Mouse (Mus musculus): Measurements from ENCODE around the gene Gstp3. TPM values are rescaled to one million over a fixed set of nuclear protein-coding genes. Genes with fewer than 3 reads are reported as not detected.

The Gstp3 gene
- polyA plus RNA-seq, 1 experiment: 18.0 TPM

DNA sequence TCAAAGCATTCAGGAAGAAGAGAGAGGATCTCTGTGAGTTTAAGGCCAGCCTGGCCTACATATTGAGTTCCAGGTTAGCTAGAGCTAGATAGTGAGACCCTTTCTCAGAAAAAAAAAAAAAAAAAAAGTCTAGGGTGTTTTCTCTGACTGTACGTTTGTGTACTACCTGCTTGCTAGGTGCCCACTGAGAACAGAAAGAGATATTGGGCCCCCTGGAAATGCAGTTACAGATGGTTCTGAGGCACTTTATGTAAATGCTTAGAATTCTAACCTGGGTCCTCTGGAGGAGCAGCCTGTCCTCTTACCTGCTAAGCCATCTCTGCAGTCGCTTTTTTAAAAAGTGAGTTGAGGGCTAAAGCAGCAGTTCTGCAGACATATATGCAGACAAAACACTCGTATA lies 36.4 kb upstream of the Gstp3 start:
- Histone ChIP-seq H3K4me3 (replicated peaks; ENCODE audit: control insufficient read depth, low read depth, low read length) (no peak overlapping the region), H3K4me1 (ENCODE audit: control insufficient read depth, insufficient read depth, low read length) (peaks cover 1% of the 10 kb centered on the region; the same call in 1 of the 2 replicates), H3K27ac (ENCODE audit: control insufficient read depth, insufficient read depth, low read depth, low read length, poor library complexity) (no peak overlapping the region)
- TF ChIP-seq POLR2A (IDR thresholded peaks at IDR 0.05; ENCODE audit: borderline replicate concordance, control insufficient read depth, low read depth, low read length): no peak
- no peak for TF ChIP-seq CTCF (IDR thresholded peaks at IDR 0.05; ENCODE audit: control insufficient read depth, insufficient read depth, low read length)
- 80% methylated on average over 3 of the region's 3 CpGs for WGBS

DNA sequence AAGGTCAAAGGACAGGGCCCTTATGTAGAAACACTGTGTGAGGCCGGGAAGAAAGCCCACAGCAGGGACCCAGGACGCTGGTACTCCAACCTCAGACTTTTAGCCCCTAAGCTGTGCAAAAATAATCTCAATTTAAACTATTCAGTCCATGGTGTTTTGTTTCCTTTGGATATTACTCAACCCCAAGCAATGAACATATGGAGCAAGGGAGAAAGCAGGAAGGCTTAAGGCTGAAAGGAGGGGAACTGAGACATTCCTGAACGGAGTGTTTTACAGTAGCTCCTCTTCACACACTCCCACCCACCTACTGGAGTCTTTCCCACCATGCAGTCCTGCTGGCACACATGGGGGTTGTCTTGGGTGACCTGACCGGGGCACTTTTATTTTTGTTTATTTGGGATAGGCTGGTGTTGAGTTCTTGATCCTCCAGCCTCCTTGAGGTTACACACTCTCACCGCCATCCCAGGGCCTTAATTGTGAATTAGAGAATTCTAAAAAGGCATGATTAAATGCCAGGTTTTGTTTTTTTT lies 35.5 kb upstream of the Gstp3 start:
- H3K4me3 ChIP-seq (replicated peaks; ENCODE audit: control insufficient read depth, low read depth, low read length): no peak overlapping the region
- no peak for TF ChIP-seq POLR2A (IDR thresholded peaks at IDR 0.05; ENCODE audit: borderline replicate concordance, control insufficient read depth, low read depth, low read length)
- no peak for TF ChIP-seq CTCF (IDR thresholded peaks at IDR 0.05; ENCODE audit: control insufficient read depth, insufficient read depth, low read length)
- no peak overlapping the region for H3K27ac ChIP-seq (ENCODE audit: control insufficient read depth, insufficient read depth, low read depth, low read length, poor library complexity)
- 82% methylated on average over 5 of the region's 5 CpGs for WGBS
- peaks cover 1% of the 10 kb centered on the region; the same call in 1 of the 2 replicates for H3K4me1 ChIP-seq (ENCODE audit: control insufficient read depth, insufficient read depth, low read length)

DNA sequence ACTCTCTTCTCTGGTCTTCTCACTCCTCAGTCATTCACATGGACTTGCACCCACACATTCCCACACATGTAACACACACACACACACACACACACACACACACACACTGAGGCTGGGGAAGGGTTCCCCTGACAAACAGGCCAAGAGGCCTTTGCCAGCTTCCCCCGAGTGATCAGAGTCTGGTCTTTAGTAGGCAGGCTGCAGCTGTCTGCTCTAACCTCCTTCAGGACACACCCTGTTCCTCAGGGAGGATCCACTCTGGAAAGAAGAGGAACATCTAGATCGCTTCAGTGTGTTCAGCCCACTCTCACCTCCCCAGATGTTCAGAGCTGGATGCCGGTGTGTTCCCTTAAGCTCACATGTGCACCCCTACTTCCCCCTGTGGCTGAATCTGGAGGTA lies 35.0 kb upstream of the Gstp3 start:
- peaks cover 1% of the 10 kb centered on the region; the same call in 1 of the 2 replicates for H3K4me1 ChIP-seq (ENCODE audit: control insufficient read depth, insufficient read depth, low read length)
- 77% methylated on average over 3 of the region's 3 CpGs for WGBS
- TF ChIP-seq CTCF (IDR thresholded peaks at IDR 0.05; ENCODE audit: control insufficient read depth, insufficient read depth, low read length) (no peak), POLR2A (IDR thresholded peaks at IDR 0.05; ENCODE audit: borderline replicate concordance, control insufficient read depth, low read depth, low read length) (no peak)

DNA sequence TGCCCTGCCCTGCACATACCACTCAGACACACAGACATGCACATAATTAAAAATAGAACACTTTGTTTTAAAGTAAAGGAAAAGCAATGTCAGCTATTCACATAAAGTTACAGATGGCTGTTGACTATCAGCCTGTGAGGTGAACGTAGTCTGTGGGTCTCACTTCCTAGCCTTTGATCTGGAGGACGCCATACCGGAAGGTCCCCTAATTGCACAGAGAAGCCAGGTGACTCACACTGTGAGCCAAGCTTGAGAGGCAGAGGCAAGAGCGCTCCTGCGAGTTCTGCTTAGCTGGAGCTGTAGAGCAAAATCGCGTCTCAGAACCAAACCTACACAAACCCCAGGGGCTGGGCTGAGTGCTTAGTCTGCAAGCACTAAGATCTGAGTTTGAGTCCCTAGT lies 34.4 kb upstream of the Gstp3 start:
- 70% methylated on average over 7 of the region's 7 CpGs for WGBS
- TF ChIP-seq POLR2A (IDR thresholded peaks at IDR 0.05; ENCODE audit: borderline replicate concordance, control insufficient read depth, low read depth, low read length): no peak
- no peak for TF ChIP-seq CTCF (IDR thresholded peaks at IDR 0.05; ENCODE audit: control insufficient read depth, insufficient read depth, low read length)

More for the DNA sequence above, 35.0 kb upstream of the Gstp3 start:
- Histone ChIP-seq H3K27ac (ENCODE audit: control insufficient read depth, insufficient read depth, low read depth, low read length, poor library complexity) (no peak overlapping the region), H3K4me3 (replicated peaks; ENCODE audit: control insufficient read depth, low read depth, low read length) (no peak overlapping the region)

DNA sequence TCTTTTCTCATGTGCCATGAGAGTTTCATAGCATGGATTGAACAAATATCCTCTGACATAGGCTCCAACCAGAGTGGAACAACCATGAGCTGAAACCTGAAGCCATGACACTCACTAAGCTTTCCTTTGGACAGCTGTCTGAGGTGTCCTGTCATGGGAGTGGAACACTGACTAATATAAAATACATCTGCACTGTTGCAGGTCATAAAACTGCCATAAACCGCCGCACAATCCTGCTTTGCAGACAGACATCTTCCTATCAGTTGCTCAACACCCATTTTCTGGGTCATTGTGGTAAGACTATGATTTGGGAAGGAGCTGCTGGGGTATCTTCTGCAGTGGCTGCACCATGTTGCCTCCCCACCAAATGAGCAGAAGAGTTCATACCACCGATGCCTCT lies 33.4 kb upstream of the Gstp3 start:
- H3K4me3 ChIP-seq (replicated peaks; ENCODE audit: control insufficient read depth, low read depth, low read length): no peak overlapping the region
- TF ChIP-seq POLR2A (IDR thresholded peaks at IDR 0.05; ENCODE audit: borderline replicate concordance, control insufficient read depth, low read depth, low read length) (no peak), CTCF (IDR thresholded peaks at IDR 0.05; ENCODE audit: control insufficient read depth, insufficient read depth, low read length) (no peak)
- peaks cover 1% of the 10 kb centered on the region; the same call in 1 of the 2 replicates for H3K4me1 ChIP-seq (ENCODE audit: control insufficient read depth, insufficient read depth, low read length)
- 30% methylated on average over 3 of the region's 3 CpGs for WGBS
- H3K27ac ChIP-seq (ENCODE audit: control insufficient read depth, insufficient read depth, low read depth, low read length, poor library complexity): no peak overlapping the region

More for the DNA sequence above, 34.4 kb upstream of the Gstp3 start:
- H3K4me3 ChIP-seq (replicated peaks; ENCODE audit: control insufficient read depth, low read depth, low read length): no peak overlapping the region
- peaks cover 1% of the 10 kb centered on the region; the same call in 1 of the 2 replicates for H3K4me1 ChIP-seq (ENCODE audit: control insufficient read depth, insufficient read depth, low read length)
- H3K27ac ChIP-seq (ENCODE audit: control insufficient read depth, insufficient read depth, low read depth, low read length, poor library complexity): no peak overlapping the region

DNA sequence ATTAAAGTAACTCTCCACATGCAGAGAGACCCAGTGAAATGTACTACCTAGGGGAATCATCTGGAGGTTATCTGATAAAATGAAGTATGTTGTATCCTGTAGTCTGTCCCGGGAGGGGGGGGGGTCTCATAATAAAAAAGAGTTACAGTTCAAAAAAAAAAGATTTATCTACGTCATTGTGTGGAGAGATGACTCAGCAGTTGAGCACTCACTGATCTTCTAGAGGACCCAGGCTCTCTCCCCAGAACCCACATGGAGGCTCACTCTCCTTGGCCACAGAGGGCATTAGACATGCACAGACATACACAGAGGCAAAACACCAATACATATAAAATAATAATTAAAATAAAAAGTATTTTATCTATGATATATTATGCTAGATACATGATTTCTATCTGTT lies 32.0 kb upstream of the Gstp3 start:
- Histone ChIP-seq H3K27ac (ENCODE audit: control insufficient read depth, insufficient read depth, low read depth, low read length, poor library complexity) (no peak overlapping the region), H3K4me3 (replicated peaks; ENCODE audit: control insufficient read depth, low read depth, low read length) (no peak overlapping the region), H3K4me1 (ENCODE audit: control insufficient read depth, insufficient read depth, low read length) (no peaks in the 10 kb centered on the region)
- WGBS: 31% methylated on average over 2 of the region's 2 CpGs
- TF ChIP-seq POLR2A (IDR thresholded peaks at IDR 0.05; ENCODE audit: borderline replicate concordance, control insufficient read depth, low read depth, low read length): no peak
- no peak for TF ChIP-seq CTCF (IDR thresholded peaks at IDR 0.05; ENCODE audit: control insufficient read depth, insufficient read depth, low read length)

- Histone ChIP-seq H3K4me3 (replicated peaks; ENCODE audit: control insufficient read depth, low read depth, low read length) (no peak overlapping the region), H3K4me1 (ENCODE audit: control insufficient read depth, insufficient read depth, low read length) (no peaks in the 10 kb centered on the region), H3K27ac (ENCODE audit: control insufficient read depth, insufficient read depth, low read depth, low read length, poor library complexity) (no peak overlapping the region)
- TF ChIP-seq POLR2A (IDR thresholded peaks at IDR 0.05; ENCODE audit: borderline replicate concordance, control insufficient read depth, low read depth, low read length): no peak
- no peak for TF ChIP-seq CTCF (IDR thresholded peaks at IDR 0.05; ENCODE audit: control insufficient read depth, insufficient read depth, low read length)
- WGBS: 69% methylated on average over 3 of the region's 3 CpGs
These were observed 31.1 kb upstream of the Gstp3 start for GRCm38 (mm10) chr19:4090446-4090845.

GRCm38 (mm10) chr19:4089128-4089527 lies 29.8 kb upstream of the Gstp3 start:
- TF ChIP-seq POLR2A (IDR thresholded peaks at IDR 0.05; ENCODE audit: borderline replicate concordance, control insufficient read depth, low read depth, low read length) (no peak), CTCF (IDR thresholded peaks at IDR 0.05; ENCODE audit: control insufficient read depth, insufficient read depth, low read length) (no peak)
- 73% methylated on average over 6 of the region's 6 CpGs for WGBS
- no peak overlapping the region for H3K4me3 ChIP-seq (replicated peaks; ENCODE audit: control insufficient read depth, low read depth, low read length)
- H3K27ac ChIP-seq (ENCODE audit: control insufficient read depth, insufficient read depth, low read depth, low read length, poor library complexity): no peak overlapping the region
- H3K4me1 ChIP-seq (ENCODE audit: control insufficient read depth, insufficient read depth, low read length): no peaks in the 10 kb centered on the region

- TF ChIP-seq POLR2A (IDR thresholded peaks at IDR 0.05; ENCODE audit: borderline replicate concordance, control insufficient read depth, low read depth, low read length): no peak
- TF ChIP-seq CTCF (IDR thresholded peaks at IDR 0.05; ENCODE audit: control insufficient read depth, insufficient read depth, low read length): no peak
- Histone ChIP-seq H3K4me3 (replicated peaks; ENCODE audit: control insufficient read depth, low read depth, low read length) (no peak overlapping the region), H3K4me1 (ENCODE audit: control insufficient read depth, insufficient read depth, low read length) (no peaks in the 10 kb centered on the region), H3K27ac (ENCODE audit: control insufficient read depth, insufficient read depth, low read depth, low read length, poor library complexity) (no peak overlapping the region)
- 43% methylated on average over 5 of the region's 5 CpGs for WGBS
These were observed 28.8 kb upstream of the Gstp3 start for GRCm38 (mm10) chr19:4088146-4088545.
